Mouse (Mus musculus) inflammation-experienced regulatory T-cells, adult 6 months (primary cell): ENCODE data around the gene Lingo2. TPM values are rescaled to one million over a fixed set of nuclear protein-coding genes. Genes with fewer than 3 reads are reported as not detected.

Experiments
- ATAC-seq: one replicate; pipeline ENCODE4 v1.8.0; 2017
- polyA plus RNA-seq, 3 experiments: library from polyadenylated mRNA; unstranded; fragments of 100-300 nt; shearing (Covaris generic); gene quantifications; one replicate each; pipeline ENCODE4 v1.2.1; 2017

Gene Lingo2
- polyA plus RNA-seq, result under 1 TPM in 1 of 3 experiments, not detected in 2; 0.09 TPM

GRCm38 (mm10) chr4:36951150-36951954 is at the start of gene Lingo2:
TSS of gene Lingo2 (minus strand) at chr4:36951747.
- no peak for ATAC-seq

- no peak for ATAC-seq
These were observed 21.8 kb upstream of the Lingo2 start for GRCm38 (mm10) chr4:36973358-36973757.

DNA sequence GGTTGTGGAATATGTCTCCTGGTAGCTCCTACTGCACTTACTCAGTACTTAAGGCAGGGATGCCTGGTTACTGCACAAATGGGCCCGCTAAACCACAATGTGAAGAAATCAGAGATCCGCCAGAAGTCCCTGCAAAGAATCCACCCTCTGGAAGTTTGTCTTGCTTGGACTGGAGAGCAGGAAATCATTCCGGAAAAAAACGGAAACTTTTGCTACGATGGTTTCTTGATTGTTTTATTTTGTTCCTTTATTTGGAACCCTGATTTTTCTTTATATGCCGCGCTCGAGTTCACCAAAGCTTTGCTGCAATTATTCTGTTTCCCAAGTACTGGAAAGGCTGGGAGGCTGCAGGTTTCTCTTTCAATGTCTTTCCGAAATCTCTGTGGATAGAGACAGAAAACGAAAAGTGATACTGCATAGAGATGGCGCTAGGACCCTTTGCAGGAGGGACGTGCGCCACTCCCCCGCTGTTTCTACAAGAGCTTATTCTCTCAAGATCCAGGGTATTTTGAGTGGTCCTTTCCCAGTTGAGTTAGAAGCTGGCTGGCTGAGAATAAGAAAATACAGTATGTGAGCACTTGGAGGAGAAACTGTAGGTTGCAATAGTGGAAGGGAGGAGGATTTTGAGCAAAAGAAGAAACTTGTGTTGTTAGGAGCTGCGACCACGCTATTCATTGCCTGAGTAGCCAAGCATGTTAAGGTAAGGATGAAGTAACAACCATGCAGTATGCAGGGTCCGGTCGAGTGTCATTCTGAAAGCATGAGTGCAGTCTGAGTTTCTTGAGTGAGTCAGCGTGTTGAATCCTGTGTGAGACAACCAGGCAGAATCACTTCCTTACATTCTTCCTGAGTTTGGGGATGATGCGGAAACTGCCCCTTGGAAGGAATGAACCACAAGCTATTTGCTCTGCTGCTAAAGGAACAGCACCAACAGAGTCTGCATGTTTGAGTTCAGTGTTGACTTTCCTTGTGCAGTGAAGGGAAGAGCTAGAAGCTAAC is 1.2 kb upstream of the Lingo2 start:
- ATAC-seq, result no peak

- no peak for ATAC-seq
These were observed 338 bp upstream of the Lingo2 start for GRCm38 (mm10) chr4:36951955-36952215.

- no peak for ATAC-seq
These were observed 777 bp downstream of the Lingo2 start for GRCm38 (mm10) chr4:36950790-36951149.

- no peak for ATAC-seq
These were observed 1.4 kb downstream of the Lingo2 start for GRCm38 (mm10) chr4:36950021-36950751.

GRCm38 (mm10) chr4:36890810-36891209 is 60.7 kb downstream of the Lingo2 start:
- no peak for ATAC-seq

- ATAC-seq, result no peak
These were observed 61.2 kb downstream of the Lingo2 start for GRCm38 (mm10) chr4:36890365-36890764.

DNA sequence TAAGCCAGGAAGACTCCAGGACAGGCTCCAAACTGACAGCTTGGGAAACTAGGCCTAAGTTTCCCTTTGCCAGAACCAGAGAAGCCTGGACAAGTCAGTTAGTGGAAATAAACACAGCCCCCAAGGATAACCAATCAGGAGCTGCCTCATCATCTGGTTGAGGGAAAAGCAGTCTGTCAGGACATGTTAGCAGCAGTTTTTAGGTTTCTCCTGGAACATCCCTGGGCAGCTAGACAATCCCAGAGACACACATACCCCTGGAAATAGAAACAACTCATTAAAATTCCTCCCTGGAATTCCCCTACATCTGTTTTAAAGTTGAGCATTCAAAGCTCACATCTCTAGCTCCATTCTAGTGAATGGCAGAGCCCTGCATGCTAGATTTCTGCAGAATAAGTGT is 76.8 kb downstream of the Lingo2 start:
- no peak for ATAC-seq

- no peak for ATAC-seq
These were observed 126.6 kb downstream of the Lingo2 start for GRCm38 (mm10) chr4:36824982-36825381.

DNA sequence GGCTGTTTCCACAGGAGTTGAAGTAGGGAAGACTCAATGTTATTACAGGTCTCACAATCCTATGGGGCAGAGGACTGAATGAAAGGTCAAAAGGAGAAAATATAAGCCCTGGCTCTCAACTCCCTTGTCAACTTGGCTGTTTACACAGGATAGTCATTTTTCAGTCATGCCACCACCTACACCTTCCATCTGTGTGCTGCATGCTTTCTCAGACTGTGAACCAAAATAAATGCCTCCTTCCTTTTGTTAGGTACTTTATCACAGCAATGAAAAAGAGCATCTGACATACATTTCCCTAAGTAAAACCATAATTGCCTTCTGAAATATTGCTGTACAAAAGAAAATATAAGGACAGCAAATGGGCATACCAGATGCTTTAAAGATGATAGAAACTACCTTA is 129.6 kb downstream of the Lingo2 start:
- no peak for ATAC-seq

GRCm38 (mm10) chr4:36775088-36775487 is 176.5 kb downstream of the Lingo2 start:
- no peak for ATAC-seq

GRCm38 (mm10) chr4:36730691-36731090 is 220.9 kb downstream of the Lingo2 start:
- ATAC-seq, result no peak

DNA sequence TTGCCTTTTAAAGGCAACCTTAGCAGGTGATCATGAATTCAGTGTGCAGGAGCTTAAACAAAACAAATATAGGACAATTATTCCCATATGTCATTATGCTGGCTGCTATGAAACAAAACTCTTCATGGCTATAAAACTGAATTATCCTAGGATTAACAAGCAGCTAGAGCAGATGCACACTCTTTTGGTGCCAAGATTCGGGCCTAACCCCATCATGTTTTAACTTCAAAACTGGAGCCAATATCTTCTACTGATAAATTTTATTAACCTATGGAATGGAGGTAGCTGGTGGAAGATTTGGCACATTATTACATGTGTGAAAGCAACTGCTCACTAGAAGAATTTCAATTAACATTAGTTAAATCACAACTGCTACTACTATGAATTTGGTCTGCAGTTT is 235.1 kb downstream of the Lingo2 start:
- no peak for ATAC-seq

- no peak for ATAC-seq
These were observed 252.7 kb downstream of the Lingo2 start for GRCm38 (mm10) chr4:36698888-36699287.

DNA sequence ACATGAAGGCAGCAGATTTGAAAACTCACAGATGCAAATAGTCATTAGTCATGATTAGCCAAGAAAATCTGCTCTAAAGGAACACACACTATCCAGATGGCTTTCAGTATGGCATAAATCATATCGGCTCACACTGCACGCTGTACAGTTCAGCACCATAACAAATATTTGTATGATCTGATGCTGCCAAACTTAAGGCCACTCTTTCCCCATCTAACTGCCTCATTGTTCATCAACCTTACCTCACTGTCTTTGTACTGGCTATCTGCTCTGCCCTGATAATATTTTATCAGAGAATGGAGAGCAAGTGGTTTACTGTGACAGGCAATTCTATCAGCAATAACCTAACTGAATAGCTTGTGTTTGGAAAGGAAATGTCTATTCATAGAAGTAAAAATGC is 254.7 kb downstream of the Lingo2 start:
- no peak for ATAC-seq

GRCm38 (mm10) chr4:36659920-36660319 is 291.6 kb downstream of the Lingo2 start:
- no peak for ATAC-seq

- no peak for ATAC-seq
These were observed 303.8 kb downstream of the Lingo2 start for GRCm38 (mm10) chr4:36647753-36648152.

DNA sequence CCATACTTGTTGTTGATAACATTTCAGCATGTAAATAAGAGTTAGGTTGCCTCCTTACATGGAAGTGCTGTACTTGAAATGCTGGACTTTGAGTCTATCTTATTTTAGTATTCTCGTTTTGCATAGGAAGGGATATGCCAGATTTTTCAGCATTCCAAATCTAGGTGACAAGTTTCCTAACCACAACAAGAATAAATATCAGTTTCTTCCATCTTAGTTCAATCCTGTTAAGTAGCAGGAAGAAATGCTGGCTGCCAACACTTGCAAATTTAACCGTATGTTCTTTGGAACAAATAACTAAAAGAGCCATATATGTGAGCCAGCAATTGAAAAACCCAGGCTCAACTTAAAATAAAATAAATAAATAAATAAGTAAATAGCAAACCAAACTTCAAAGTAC is 315.9 kb downstream of the Lingo2 start:
- ATAC-seq, result no peak

DNA sequence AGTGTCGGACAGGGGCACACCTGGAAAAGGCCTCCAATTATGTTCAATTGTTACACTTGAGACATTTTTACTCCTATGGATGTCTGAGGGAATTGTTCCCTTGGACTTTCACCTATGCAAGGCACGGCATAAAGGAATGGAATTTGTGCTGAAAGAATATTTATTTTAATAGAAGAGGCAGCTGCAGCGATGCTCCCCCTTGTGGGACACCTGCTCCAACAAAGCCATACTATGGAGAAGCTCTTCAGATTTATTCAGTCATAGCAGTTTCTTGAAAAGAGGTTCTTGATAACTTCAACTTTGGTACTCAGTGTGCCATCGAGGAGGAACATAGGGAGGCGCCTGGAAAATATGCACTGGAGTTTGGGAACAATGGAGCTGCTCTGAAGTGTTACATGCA is 374.7 kb downstream of the Lingo2 start:
- ATAC-seq, result no peak

GRCm38 (mm10) chr4:36576256-36576655 is 375.3 kb downstream of the Lingo2 start:
- ATAC-seq, result no peak

- no peak for ATAC-seq
These were observed 385.0 kb downstream of the Lingo2 start for GRCm38 (mm10) chr4:36566544-36566943.

DNA sequence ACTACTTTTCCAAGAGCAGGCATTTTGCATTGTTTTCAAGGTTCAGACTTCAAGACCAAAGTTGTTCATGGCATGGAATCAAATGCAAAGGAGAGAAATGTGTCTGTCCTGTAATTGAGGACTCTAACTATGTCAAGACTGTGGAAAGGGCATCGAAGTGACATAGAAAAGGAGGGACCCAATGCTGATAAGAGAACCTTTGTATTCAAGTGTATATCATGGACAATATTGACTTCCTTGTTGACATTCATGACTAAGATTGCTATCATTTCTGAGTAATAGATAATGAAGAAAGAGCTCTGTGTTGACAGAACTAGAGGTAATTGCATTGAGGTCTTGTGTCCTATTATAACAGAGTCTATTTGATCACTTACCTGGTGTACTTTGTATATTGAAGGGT is 390.6 kb downstream of the Lingo2 start:
- no peak for ATAC-seq
